Mouse (Mus musculus) monocyte, adult 5-6 weeks (primary cell): ENCODE measurements around the gene Nmnat3. TPM values are rescaled to one million over a fixed set of nuclear protein-coding genes. Genes with fewer than 3 reads are reported as not detected.

Experiments
- ATAC-seq: fragments of 153-309, 156-312 bp; replicated peaks from 2 replicates; pipeline ENCODE4 v1.8.0; 2017; ENCODE audit warnings: mild to moderate bottlenecking; ENCODE audit not compliant: low TSS enrichment, insufficient number of reproducible peaks, severe bottlenecking, poor library complexity, low FRiP score
- total RNA-seq: library from RNA; stranded (forward); fragments of 200-1000, 200-491, 200-594 nt; gene quantifications from 3 replicates; pipeline ENCODE4 v1.2.3, GENCODE M21; 2017

The Nmnat3 gene
- total RNA-seq, 1 experiment from 2014 or later = 7.2 TPM

DNA sequence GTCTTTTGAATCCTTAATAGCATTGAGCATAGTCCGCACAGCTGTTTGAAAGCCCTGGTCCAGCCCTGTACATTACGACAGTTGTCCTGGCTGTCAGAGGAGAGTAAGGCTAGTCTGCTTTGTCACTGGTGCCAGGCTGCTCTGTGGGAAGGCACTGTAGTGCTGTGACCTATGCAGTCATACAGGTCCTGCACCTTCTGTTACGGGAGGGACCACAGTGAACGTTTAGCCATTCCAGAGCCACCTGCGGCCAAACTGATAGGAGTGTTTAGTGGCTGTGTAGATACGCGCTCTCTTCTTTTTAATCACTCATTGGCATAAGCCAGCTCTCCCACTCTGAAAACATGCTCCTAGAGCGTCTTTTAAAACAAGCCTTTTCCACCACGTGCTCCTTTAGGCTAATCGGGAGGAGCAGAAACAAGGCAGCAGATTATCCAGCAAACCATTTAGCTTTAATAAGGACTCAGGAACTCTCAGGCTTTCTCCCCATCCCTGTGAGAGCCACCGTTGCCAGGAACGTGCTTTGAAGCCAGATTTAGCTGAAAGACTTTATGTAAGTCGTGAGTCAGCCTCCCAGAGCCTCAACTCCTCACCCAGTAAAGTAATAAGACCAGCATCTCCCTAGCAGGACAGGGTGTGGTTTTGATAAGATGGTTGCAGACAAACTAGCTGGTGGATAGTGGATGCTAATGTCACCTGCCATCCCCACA, 113.1 kb downstream of the Nmnat3 start:
- no peak for ATAC-seq

GRCm38 (mm10) chr9:98401611-98402010, 114.4 kb downstream of the Nmnat3 start:
- no peak for ATAC-seq

GRCm38 (mm10) chr9:98407771-98408170, 120.5 kb downstream of the Nmnat3 start:
- no peak for ATAC-seq

GRCm38 (mm10) chr9:98409137-98409536, 121.9 kb downstream of the Nmnat3 start:
- ATAC-seq = no peak

GRCm38 (mm10) chr9:98415427-98415826, 128.2 kb downstream of the Nmnat3 start:
- ATAC-seq = no peak

DNA sequence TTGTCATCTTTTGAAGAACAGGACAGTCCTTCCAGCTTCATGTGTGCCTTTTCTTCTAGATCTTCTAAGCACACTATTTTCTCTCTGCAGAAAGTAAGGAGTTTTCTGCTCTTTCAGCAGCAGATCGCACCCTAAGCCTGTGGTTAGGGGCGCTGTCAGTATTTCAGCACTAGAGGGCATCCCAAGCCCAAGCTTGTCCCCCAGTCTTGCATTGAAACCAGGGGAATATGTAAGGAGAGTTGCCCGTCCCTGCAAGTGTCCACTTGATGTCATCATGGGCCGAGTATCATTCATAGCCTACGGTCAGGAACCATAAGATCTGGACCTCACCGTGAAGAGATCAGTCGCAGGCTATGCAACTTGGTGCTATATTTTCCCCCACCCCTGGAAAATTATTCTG, 130.7 kb downstream of the Nmnat3 start:
- no peak for ATAC-seq

DNA sequence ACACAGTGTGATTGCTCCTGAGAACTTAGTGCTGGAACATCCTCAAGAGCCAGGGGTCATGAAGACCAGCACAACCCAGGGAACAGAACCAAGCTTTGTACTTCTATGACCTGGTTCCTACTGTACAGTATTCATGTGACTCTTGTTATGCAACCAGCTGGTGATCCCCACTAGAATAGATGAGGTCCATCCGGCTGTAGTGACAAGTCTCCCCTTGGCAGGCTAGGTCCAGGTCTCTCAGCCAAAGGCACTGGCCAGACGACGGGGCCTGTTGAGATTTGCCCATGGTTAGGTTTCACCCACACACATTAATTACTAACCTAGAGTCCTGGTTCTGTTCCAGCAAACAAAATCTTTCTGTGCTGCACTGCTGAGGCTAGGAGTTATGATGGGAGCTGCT, 131.1 kb downstream of the Nmnat3 start:
- ATAC-seq = no peak

DNA sequence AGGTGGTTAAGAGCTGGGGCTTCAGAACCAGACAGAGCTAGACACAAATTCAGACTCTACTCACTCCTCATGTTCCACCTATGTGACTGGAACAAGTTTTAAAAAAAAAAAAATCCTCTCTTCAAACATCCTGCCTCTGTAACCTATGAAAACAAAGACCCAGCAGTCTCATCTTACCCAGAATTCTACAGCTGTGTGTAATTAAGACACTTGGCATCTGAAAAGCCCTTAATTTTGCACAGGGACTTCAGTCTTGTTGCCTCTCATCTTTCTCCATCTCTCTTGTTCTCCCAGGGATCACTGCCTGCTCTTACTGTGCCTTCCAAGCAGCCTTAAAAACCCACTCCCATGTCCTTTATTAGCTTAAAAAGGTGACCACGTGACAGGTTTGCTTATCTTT, 133.4 kb downstream of the Nmnat3 start:
- no peak for ATAC-seq

- ATAC-seq = no peak
Observed at GRCm38 (mm10) chr9:98421903-98422302, 134.7 kb downstream of the Nmnat3 start.

- no peak for ATAC-seq
Observed at GRCm38 (mm10) chr9:98422656-98423055, 135.4 kb downstream of the Nmnat3 start, which contains the start of gene Rbp1. Rbp1 (plus strand) TSS chr9:98422961.

- no peak for ATAC-seq
Observed at GRCm38 (mm10) chr9:98423691-98424090, 136.5 kb downstream of the Nmnat3 start.

DNA sequence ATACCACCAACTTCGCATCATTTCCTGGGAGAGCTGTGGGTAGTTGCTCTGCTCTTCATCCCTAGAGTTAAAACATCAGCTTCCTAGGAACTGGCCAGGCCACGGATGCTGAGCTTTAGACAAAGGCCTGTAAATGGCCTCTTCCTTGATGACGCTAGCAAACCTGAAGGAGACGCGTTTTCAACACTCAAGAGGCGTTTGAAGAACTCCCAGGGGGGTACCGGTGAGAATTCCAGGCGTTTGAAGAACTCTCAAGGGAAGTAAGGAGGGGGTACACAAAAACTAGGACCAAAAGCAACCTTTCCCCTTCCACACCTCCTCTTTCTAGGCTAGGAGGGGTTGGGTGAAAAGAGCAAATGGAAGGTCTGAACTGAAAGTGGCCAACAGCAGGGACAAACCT, 137.1 kb downstream of the Nmnat3 start:
- no peak for ATAC-seq

- ATAC-seq = no peak
Observed at GRCm38 (mm10) chr9:98424725-98425210, 137.5 kb downstream of the Nmnat3 start.

GRCm38 (mm10) chr9:98425351-98425880, 138.2 kb downstream of the Nmnat3 start:
- no peak for ATAC-seq

- ATAC-seq = no peak
Observed at GRCm38 (mm10) chr9:98427906-98428517, 140.8 kb downstream of the Nmnat3 start.

DNA sequence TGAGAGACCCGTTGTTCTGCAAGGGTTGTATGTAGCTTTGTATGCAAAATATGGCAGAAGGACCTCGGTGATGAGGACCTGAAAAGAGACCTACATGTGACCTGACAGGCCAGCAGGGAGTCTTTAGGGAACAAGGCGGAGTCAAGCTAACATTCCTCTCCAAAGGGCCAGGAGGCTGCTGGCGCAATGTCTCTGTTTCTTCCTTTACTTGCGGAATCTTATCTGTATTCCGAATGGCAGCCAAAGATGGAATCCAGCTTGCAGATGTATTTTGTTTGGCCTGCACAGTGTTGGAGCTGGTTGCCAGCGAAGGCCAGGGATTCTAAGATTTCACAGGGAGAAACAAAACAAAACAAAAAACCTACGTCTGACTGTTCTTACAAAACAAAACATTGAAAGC, 141.5 kb downstream of the Nmnat3 start:
- ATAC-seq = no peak

DNA sequence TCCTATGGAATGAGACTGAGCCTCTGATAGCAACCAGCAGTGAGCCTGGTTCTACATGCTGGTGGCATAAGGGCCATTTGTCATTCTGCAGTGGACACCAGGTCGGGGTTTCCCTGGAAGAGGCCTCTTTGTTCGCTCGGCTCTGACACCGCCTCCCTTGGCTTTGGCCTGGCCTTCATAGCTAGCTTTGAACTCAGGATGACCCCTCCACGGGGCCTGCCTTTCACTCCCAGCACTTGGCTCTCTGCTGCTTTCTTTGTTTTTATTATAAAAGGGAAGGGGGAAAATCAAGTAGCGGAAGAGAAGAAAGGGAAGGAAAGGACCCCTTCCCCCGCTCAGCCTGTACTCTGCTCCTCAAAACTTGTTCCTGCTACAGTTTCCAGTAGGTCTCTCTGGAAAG, 142.6 kb downstream of the Nmnat3 start:
- ATAC-seq = no peak

DNA sequence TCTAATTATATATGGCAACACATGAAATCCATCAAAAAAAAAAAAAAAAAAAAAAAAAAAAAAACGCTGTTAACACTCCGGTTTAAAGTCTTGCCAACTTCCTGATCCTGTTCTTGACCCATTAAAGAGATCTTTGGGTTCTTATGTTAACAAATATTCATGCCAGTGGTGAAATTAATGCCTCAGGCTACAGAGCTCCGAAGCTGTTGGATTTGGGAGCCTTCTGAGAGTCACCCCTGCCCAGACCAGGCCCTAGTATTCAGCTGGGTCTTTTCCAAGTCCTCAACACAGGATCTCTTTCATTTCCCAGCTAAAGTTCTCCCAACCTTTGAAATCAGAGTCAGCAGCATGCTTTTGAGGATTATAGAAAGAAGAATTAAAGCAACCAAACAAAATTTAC, 143.3 kb downstream of the Nmnat3 start:
- no peak for ATAC-seq

GRCm38 (mm10) chr9:98433021-98433420, 145.8 kb downstream of the Nmnat3 start:
- ATAC-seq = no peak

GRCm38 (mm10) chr9:98433956-98434588, 146.8 kb downstream of the Nmnat3 start:
- ATAC-seq = no peak
